Mouse (Mus musculus) liver, postnatal 0 days (tissue): ENCODE measurements around the gene Slfnl1.

Source experiments
- CTCF ChIP-seq: sonication (generic); IDR thresholded peaks from 2 replicates; pipeline ENCODE4 v1.5.1; 2016; ENCODE audit warnings: antibody characterized with exemption, low read depth
- EP300 ChIP-seq: IDR thresholded peaks from 2 replicates; pipeline ENCODE4 v1.6.1; 2016; ENCODE audit warnings: antibody characterized with exemption, low read depth, mild to moderate bottlenecking

- no peak for TF ChIP-seq CTCF
- TF ChIP-seq EP300 = no peak
These were observed 36.0 kb downstream of the Slfnl1 start for GRCm38 (mm10) chr4:120568005-120568404.
